Mouse (Mus musculus) layer of hippocampus, postnatal 25 days (tissue): Measurements from ENCODE around the gene Adgrg5. TPM values are rescaled to one million over a fixed set of nuclear protein-coding genes. Genes with fewer than 3 reads are reported as not detected.

Experiments used
- DNase-seq, 2 experiments: peaks; one replicate each; pipeline ENCODE4 v3.0.0; 2022; ENCODE audit warnings: mixed read lengths in 2 of 2, low spot score in 1 of 2; ENCODE audit errors: extremely low spot score in 1 of 2
- total RNA-seq, 2 experiments: library from RNA; stranded (reverse); gene quantifications; 2 replicates each; pipeline ENCODE4 v1.2.3; 2021

Adgrg5 gene
- total RNA-seq, 2 experiments from 2014 or later = 0.87 TPM; not detected in 1

DNA sequence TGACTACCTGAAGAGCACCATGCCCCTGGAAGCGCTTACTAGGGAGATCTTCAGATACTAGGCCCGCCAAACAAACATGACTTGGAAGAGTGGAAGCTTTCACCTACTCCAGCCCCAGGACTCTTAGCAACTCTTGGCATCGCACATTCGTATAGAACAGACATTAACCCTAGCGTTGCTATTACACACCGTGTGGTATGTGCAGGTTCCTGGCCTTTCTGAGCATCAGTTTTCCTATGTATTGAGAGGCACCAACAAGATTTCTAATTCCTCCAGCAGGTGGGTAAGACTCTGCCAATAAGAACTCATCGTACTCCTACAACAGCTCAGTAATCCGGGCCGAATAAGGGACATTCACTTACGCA is 6.6 kb upstream of the Adgrg5 start:
- no peak for DNase-seq

DNA sequence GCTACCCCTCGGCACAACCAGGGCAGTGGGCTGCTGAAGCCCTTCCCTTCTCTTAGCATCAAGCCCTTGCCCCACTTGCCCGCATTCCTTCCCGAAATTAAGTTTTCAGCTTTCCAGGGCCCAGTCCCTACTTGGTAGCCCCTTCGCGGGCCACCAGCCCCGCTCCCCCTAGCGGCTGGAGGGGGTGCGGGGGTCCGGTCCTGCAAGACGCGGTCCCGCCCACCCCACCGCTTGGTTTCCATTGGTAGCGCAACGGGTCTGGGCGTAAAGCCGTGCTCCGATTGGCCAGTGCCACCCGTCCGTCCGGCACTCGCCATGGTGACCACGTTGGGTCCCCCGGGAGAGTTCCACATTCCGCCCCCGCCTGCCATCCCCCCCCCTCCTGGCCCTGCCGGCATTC is 6.1 kb upstream of the Adgrg5 start:
- peak; percentile 22 to 60 for DNase-seq

- DNase-seq = no peak
Observed at GRCm38 (mm10) chr8:94917851-94918495, 5.5 kb upstream of the Adgrg5 start, which contains the start of gene Ccdc102a. Gene Ccdc102a, minus strand, starts transcription at chr8:94918098.

GRCm38 (mm10) chr8:94919256-94919655 is 4.2 kb upstream of the Adgrg5 start:
- no peak for DNase-seq

DNA sequence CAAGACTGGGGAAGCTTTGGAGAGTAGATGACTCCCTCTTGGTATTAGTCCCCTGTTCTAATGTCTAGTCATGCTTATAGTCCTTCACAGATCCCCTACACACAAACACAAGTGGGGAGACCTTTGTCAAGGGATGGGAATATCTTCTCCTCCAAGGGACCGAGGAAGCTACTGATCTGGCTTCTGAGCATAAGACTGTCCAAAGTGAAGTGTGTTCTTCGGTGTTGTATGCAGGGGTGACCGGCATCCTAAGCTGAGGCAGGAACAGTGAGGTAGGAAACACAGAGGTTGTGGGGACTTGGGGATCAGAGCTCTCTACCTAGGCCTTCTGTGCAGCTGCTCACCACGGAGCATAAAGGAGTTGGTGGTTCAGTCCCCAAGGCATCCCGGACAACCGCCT is 1.3 kb upstream of the Adgrg5 start:
- no peak for DNase-seq

GRCm38 (mm10) chr8:94922602-94923001 is 892 bp upstream of the Adgrg5 start:
- DNase-seq = no peak

GRCm38 (mm10) chr8:94928227-94928626 is 4.7 kb downstream of the Adgrg5 start:
- DNase-seq = no peak

GRCm38 (mm10) chr8:94933918-94934317 is 10.4 kb downstream of the Adgrg5 start:
- DNase-seq = no peak

DNA sequence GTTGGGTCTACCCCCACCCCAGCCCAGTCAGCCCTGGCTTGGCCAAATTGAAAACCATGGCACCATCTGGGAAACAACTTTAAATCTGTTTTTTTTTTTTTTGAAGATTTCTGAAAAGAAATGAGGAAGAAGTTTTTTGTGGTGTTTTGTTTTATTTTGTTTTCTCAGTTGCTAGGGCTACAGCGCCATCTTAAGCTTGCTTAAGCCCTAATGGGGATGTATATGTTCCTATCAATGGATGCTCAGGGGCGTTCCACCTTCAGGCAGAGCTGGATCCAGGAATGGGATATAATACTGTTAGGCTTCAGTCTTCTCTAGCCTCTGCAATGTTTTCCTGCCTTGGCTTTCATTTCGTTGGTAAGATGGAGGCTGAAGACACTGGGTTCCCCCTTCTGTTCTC is 11.7 kb downstream of the Adgrg5 start:
- no peak for DNase-seq

- peak; percentile 49 to 78 for DNase-seq
Observed at GRCm38 (mm10) chr8:94942566-94942965, 19.1 kb downstream of the Adgrg5 start.

GRCm38 (mm10) chr8:94945185-94945584 is 21.7 kb downstream of the Adgrg5 start:
- no peak for DNase-seq

GRCm38 (mm10) chr8:94948421-94948820 is 24.9 kb downstream of the Adgrg5 start:
- DNase-seq = no peak

DNA sequence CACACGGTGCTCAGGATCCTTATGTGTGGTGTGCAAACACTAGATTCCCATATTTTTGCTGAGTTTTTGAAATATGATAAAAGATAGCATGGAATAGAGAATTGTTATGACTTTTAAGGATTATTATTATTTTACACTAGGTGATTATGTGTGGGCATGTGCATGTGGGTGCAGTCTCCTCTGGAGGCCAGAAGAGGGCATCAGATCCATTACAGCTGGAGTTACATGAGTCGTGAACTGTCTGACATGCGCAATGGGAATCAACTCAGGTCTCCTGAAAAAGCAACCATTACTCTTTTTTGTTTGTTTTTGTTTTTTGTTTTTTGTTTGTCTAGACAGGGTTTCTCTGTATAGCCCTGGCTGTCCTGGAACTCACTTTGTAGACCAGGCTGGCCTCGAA is 25.5 kb downstream of the Adgrg5 start:
- no peak for DNase-seq

- peak; percentile 64 to 68 for DNase-seq
Observed at GRCm38 (mm10) chr8:94950046-94950445, 26.6 kb downstream of the Adgrg5 start.

- no peak for DNase-seq
Observed at GRCm38 (mm10) chr8:94950458-94950857, 27.0 kb downstream of the Adgrg5 start.

GRCm38 (mm10) chr8:94952086-94952485 is 28.6 kb downstream of the Adgrg5 start:
- no peak for DNase-seq

GRCm38 (mm10) chr8:94953624-94954367 is 30.3 kb downstream of the Adgrg5 start:
- no peak for DNase-seq

GRCm38 (mm10) chr8:94954368-94954737 is 30.9 kb downstream of the Adgrg5 start:
- no peak for DNase-seq

- no peak for DNase-seq
Observed at GRCm38 (mm10) chr8:94954921-94955758, 31.6 kb downstream of the Adgrg5 start.

- DNase-seq = no peak
Observed at GRCm38 (mm10) chr8:94956078-94956574, 32.6 kb downstream of the Adgrg5 start.

- no peak for DNase-seq
Observed at GRCm38 (mm10) chr8:94962201-94962600, 38.7 kb downstream of the Adgrg5 start.
